Mouse (Mus musculus): ENCODE data around the gene Cdc42ep1.

Gene Cdc42ep1

GRCm38 (mm10) chr15:78810146-78810545 lies 32.3 kb upstream of the Cdc42ep1 start:
- DNase-seq (ENCODE audit: low read depth, low spot score), result no peak
- Histone ChIP-seq H3K27me3 (ENCODE audit: control insufficient read depth, insufficient read depth, low read length, poor library complexity, severe bottlenecking) (no peaks in the 10 kb centered on the region), H3K36me3 (ENCODE audit: control insufficient read depth, insufficient read depth, low read length, poor library complexity, severe bottlenecking) (no peaks in the 10 kb centered on the region)

DNA sequence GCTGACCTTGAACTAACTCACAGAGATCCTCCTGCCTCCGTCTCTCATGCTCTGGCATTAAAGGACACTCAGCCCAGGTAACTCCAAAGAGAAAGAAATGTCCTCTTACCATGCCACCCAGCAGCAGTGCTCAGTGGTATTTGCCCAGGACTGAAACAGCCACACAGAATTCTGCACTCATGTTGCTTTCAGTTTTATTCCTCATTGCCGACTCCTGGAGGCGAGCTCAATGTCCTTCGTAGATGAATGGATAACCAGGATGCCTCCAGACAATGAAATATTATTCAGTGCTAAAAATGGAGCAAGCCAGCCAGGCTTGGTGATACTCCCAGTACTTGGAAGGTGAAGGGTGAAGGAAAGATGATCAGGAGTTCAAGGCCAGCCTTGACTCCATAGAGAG lies 28.8 kb upstream of the Cdc42ep1 start:
- H3K36me3 ChIP-seq (ENCODE audit: control insufficient read depth, insufficient read depth, low read length, poor library complexity, severe bottlenecking), result no peaks in the 10 kb centered on the region
- H3K27me3 ChIP-seq (ENCODE audit: control insufficient read depth, insufficient read depth, low read length, poor library complexity, severe bottlenecking), result no peaks in the 10 kb centered on the region
- no peak for DNase-seq (ENCODE audit: low read depth, low spot score)

- no peaks in the 10 kb centered on the region for H3K36me3 ChIP-seq (ENCODE audit: control insufficient read depth, insufficient read depth, low read length, poor library complexity, severe bottlenecking)
- H3K27me3 ChIP-seq (ENCODE audit: control insufficient read depth, insufficient read depth, low read length, poor library complexity, severe bottlenecking), result no peaks in the 10 kb centered on the region
- peak; percentile 29 for DNase-seq (ENCODE audit: low read depth, low spot score)
These were observed 26.9 kb upstream of the Cdc42ep1 start for GRCm38 (mm10) chr15:78815314-78816073.

GRCm38 (mm10) chr15:78816074-78816391 lies 26.4 kb upstream of the Cdc42ep1 start:
- Histone ChIP-seq H3K27me3 (ENCODE audit: control insufficient read depth, insufficient read depth, low read length, poor library complexity, severe bottlenecking) (no peaks in the 10 kb centered on the region), H3K36me3 (ENCODE audit: control insufficient read depth, insufficient read depth, low read length, poor library complexity, severe bottlenecking) (no peaks in the 10 kb centered on the region)
- DNase-seq (ENCODE audit: low read depth, low spot score), result no peak

GRCm38 (mm10) chr15:78826213-78827204 lies 15.9 kb upstream of the Cdc42ep1 start:
- Histone ChIP-seq H3K36me3 (ENCODE audit: control insufficient read depth, insufficient read depth, low read length, poor library complexity, severe bottlenecking) (no peaks in the 10 kb centered on the region), H3K27me3 (ENCODE audit: control insufficient read depth, insufficient read depth, low read length, poor library complexity, severe bottlenecking) (no peaks in the 10 kb centered on the region)
- DNase-seq (ENCODE audit: low read depth, low spot score), result peak; percentile 72

DNA sequence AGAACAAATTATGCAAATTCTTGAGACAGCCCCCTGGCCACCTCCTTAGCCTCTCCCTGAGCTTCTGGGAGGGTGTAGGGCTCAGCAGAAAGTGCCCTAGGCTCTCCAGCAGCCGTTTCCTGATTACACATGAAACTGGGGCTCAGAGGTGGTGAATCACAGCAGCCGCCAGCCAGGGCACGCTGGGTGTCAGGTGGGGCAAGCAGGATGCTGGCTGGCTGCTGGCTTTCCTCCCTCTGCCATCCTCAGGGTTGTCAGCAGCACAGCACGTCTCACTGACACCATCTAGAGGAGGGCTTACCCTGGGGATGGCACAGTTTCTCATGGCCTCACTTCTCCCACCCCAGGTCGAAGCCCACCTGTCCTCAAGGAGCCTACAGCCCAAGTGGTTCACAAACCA lies 14.1 kb upstream of the Cdc42ep1 start:
- no peaks in the 10 kb centered on the region for H3K27me3 ChIP-seq (ENCODE audit: control insufficient read depth, insufficient read depth, low read length, poor library complexity, severe bottlenecking)
- DNase-seq (ENCODE audit: low read depth, low spot score), result no peak
- H3K36me3 ChIP-seq (ENCODE audit: control insufficient read depth, insufficient read depth, low read length, poor library complexity, severe bottlenecking), result no peaks in the 10 kb centered on the region

GRCm38 (mm10) chr15:78829636-78830035 lies 12.8 kb upstream of the Cdc42ep1 start:
- Histone ChIP-seq H3K36me3 (ENCODE audit: control insufficient read depth, insufficient read depth, low read length, poor library complexity, severe bottlenecking) (no peaks in the 10 kb centered on the region), H3K27me3 (ENCODE audit: control insufficient read depth, insufficient read depth, low read length, poor library complexity, severe bottlenecking) (no peaks in the 10 kb centered on the region)
- DNase-seq (ENCODE audit: low read depth, low spot score), result no peak

DNA sequence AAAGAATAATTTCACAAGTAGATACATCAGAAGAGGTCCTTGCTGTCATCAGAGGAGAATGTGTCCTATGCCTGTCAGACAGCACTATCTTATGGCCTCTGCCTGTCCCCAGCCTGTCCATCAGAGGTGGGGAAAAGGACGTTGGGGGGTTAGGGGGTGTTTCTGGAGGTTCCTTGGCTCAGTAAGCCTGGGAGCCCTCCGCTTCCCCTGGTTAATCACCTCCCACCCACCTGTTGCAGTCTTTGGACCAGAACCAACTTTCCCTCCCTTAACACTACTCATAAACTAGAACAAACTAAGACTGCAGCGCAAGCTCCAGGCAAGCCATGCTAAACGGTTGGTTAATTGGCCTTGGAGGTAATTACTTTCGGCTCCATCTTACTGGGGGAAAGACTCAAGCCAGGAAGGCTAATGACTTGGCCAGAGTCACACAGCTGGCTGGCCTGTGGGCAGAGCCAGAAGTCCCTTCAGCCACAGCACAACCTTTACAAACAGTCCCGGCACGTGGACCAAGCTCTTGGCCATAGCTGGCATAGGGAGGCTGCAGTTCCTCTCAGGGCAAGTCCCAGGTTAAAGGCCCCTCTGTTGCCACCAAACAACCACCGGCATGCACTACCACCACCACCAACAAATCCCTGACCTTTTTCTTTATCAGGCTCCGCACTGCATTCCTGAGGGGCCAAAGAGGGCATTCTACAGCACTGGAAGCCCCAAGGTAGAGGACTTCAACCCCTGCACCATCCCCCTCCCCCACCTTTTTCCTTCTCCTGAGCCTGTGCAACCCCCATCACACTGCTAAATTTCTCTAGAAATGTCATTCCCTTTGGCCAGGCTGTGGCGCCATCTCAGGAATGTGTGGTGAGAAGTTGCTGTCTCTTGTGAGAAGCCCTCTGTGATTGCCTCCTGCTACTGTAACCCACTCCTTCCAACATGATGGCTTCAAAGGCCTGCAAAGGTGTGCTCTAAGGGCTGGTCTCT lies 11.4 kb upstream of the Cdc42ep1 start:
- Histone ChIP-seq H3K27me3 (ENCODE audit: control insufficient read depth, insufficient read depth, low read length, poor library complexity, severe bottlenecking) (no peaks in the 10 kb centered on the region), H3K36me3 (ENCODE audit: control insufficient read depth, insufficient read depth, low read length, poor library complexity, severe bottlenecking) (no peaks in the 10 kb centered on the region)
- DNase-seq (ENCODE audit: low read depth, low spot score), result no peak

DNA sequence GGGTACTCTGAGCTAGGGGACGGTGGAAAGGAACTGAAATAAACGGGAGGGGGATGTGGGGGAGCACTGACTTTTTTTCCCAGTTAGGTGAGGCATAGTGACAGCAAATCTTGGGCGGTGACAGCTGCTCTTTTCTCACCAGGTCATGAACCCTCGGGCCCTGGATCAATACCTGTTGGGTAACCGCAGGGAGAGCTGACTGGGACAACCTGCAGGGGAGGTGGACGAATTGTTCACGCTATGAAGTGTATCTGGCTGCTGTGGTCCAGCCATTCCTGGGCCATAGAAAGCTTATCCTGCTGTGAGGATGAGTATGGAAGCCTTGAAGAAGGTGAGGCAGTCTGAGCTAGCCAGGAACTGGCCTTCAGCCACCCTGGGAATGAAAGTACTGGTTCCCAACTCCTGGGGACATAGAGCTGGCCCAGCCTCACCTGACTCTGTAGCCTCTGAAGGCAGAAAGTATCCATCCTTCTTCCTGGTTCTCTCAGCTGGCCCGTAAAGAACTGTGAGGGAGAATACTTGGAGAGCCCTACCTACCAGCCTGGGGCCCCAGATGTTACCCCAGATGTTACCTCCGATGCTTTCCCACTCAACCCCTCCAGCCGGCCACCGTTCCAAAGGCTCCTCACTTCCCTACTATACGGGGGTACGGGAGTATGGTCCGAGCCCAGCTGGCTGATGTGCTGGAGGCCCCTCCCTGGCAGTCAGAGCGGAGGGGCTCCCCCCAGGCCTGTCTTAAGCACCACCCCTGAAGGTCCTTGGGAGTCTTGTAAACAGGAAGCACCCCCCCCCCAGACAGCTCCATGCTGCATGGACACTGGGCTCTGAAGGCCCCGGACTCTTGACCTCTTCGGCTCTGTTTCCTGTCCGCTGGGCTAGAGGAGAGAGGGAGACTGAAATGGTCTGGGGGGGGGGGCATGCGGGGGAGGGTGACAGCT lies 10.4 kb upstream of the Cdc42ep1 start:
- no peak for DNase-seq (ENCODE audit: low read depth, low spot score)
- no peaks in the 10 kb centered on the region for H3K36me3 ChIP-seq (ENCODE audit: control insufficient read depth, insufficient read depth, low read length, poor library complexity, severe bottlenecking)
- H3K27me3 ChIP-seq (ENCODE audit: control insufficient read depth, insufficient read depth, low read length, poor library complexity, severe bottlenecking), result no peaks in the 10 kb centered on the region

DNA sequence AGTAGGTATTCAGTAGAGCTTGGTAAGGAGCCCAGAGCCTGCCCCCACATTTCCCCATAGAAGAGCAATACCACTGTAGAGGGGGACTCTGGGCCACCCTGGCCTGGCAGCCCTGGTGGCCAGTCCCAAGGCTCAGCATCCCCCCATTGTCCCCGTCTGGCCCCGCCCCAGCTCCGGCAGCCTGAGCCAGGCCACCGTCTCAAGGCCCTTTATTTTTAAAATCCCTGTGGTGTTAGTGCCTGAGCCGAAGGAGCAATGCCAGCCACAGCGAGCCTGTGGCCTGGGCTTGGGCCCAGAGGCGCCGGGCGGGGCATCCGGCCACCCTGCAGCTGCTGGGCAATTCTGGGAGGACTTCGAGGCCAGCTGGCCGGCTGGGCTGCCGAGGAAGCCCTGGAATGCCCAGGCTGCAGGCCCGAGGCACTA lies 9.7 kb upstream of the Cdc42ep1 start:
- no peak for DNase-seq (ENCODE audit: low read depth, low spot score)
- H3K27me3 ChIP-seq (ENCODE audit: control insufficient read depth, insufficient read depth, low read length, poor library complexity, severe bottlenecking), result no peaks in the 10 kb centered on the region
- no peaks in the 10 kb centered on the region for H3K36me3 ChIP-seq (ENCODE audit: control insufficient read depth, insufficient read depth, low read length, poor library complexity, severe bottlenecking)

DNA sequence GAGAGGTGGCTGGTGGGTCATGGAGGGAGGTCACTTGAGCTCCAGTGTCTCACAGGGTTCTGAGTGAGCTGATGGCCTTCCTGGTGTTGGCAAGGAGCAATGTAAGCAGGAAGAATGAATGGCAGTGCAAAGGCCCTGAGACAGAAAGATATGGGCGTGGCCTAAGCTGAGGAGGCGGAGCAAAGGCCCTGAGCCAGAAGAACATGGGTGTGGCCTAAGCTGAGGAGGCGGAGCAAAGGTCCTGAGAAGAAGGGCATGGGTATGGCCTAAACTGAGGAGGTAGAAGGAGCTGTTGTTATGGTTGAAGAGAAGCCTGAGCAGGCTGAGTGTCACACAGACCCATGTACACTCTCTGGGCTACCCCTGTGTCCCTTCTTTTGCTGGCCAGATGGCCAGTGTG lies 8.8 kb upstream of the Cdc42ep1 start:
- Histone ChIP-seq H3K27me3 (ENCODE audit: control insufficient read depth, insufficient read depth, low read length, poor library complexity, severe bottlenecking) (no peaks in the 10 kb centered on the region), H3K36me3 (ENCODE audit: control insufficient read depth, insufficient read depth, low read length, poor library complexity, severe bottlenecking) (no peaks in the 10 kb centered on the region)
- DNase-seq (ENCODE audit: low read depth, low spot score), result no peak

GRCm38 (mm10) chr15:78834233-78835005 lies 8.0 kb upstream of the Cdc42ep1 start:
- Histone ChIP-seq H3K27me3 (ENCODE audit: control insufficient read depth, insufficient read depth, low read length, poor library complexity, severe bottlenecking) (no peaks in the 10 kb centered on the region), H3K36me3 (ENCODE audit: control insufficient read depth, insufficient read depth, low read length, poor library complexity, severe bottlenecking) (no peaks in the 10 kb centered on the region)
- DNase-seq (ENCODE audit: low read depth, low spot score), result no peak

Data from splenic B cell, adult 2 months (primary cell).